Mouse (Mus musculus): ENCODE results near the gene Dcdc2b.

DNA sequence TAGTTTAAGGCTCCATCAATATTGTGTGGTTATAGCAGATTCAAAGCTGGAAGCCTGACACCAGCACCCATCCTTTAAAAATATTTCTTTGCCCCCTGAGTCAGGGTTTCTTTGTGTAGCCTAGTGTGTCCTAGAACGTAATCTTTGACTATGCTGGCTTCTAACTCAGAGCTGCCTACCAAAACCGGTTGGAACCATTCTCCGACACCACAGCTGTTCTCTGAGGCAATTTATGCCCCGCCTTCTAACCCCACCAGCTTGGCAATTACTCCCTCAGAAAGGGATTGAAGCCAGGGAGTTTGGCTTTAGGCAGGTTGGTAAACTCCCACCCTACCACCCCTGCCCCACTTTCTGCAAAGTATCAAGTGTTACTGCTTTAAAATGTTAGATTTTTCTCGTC lies 27.7 kb upstream of the Dcdc2b start:
- no peak for TF ChIP-seq POLR2A (IDR thresholded peaks at IDR 0.05; ENCODE audit: borderline replicate concordance, low read depth, low read length)
- TF ChIP-seq CTCF (IDR thresholded peaks at IDR 0.05; ENCODE audit: low read depth, low read length) = no peak

Data from bone marrow macrophage, adult 2 months (primary cell).